Mouse (Mus musculus) MEL (cell line): ENCODE data around the gene Cdkl3. TPM values are rescaled to one million over a fixed set of nuclear protein-coding genes. Genes with fewer than 3 reads are reported as not detected.

ENCODE experiments used
- DNase-seq: peaks from one replicate; pipeline ENCODE4 v3.0.0; 2011; ENCODE audit warnings: low read depth, low spot score
- H3K27ac ChIP-seq: 2 replicates; pipeline ENCODE4 v1.5.1; 2012; ENCODE audit warnings: low read depth, mild to moderate bottlenecking, control low read depth, low read length, moderate library complexity; ENCODE audit not compliant: control insufficient read depth
- H3K27me3 ChIP-seq, 2 experiments: fragments of 150-350 bp in 1 of 2; sonication (generic) in 1 of 2; 2 replicates each; pipeline ENCODE4 v1.6.1; 2012; ENCODE audit warnings: low read length in 2 of 2, mild to moderate bottlenecking in 2 of 2, improper control_type of control experiment in 1 of 2, moderate library complexity in 1 of 2; ENCODE audit not compliant: insufficient read depth in 2 of 2, control insufficient read depth in 1 of 2
- H3K36me3 ChIP-seq, 2 experiments: 2 replicates each; pipeline ENCODE4 v1.6.1; 2012 to 2014; ENCODE audit warnings: low read length in 2 of 2, improper control_type of control experiment in 1 of 2, inconsistent platforms in 1 of 2, mild to moderate bottlenecking in 1 of 2; ENCODE audit not compliant: insufficient read depth in 2 of 2, control insufficient read depth in 1 of 2
- H3K4me1 ChIP-seq, 2 experiments: fragments of 150-350 bp in 1 of 2; sonication (generic) in 1 of 2; 2 replicates each; pipeline ENCODE4 v1.6.1; 2012; ENCODE audit warnings: low read length in 2 of 2, improper control_type of control experiment in 1 of 2, mild to moderate bottlenecking in 1 of 2; ENCODE audit not compliant: insufficient read depth in 2 of 2, control insufficient read depth in 1 of 2
- H3K4me3 ChIP-seq, 2 experiments: fragments of 150-350 bp in 1 of 2; sonication (generic) in 1 of 2; 2 replicates each; pipeline ENCODE4 v1.5.1; 2012; ENCODE audit warnings: low read depth in 2 of 2, low read length in 2 of 2, mild to moderate bottlenecking in 2 of 2, moderate library complexity in 2 of 2, control low read depth in 1 of 2, improper control_type of control experiment in 1 of 2; ENCODE audit not compliant: control insufficient read depth in 1 of 2, insufficient read depth in 1 of 2
- H3K79me2 ChIP-seq: 2 replicates; pipeline ENCODE4 v1.6.1; 2012; ENCODE audit warnings: mild to moderate bottlenecking, low read length, moderate library complexity; ENCODE audit not compliant: control insufficient read depth, poor library complexity, insufficient read depth
- H3K9ac ChIP-seq: 2 replicates; pipeline ENCODE4 v1.6.1; 2012; ENCODE audit warnings: low read depth, mild to moderate bottlenecking, control low read depth, low read length, moderate library complexity; ENCODE audit not compliant: control insufficient read depth, poor library complexity, severe bottlenecking
- H3K9me3 ChIP-seq: fragments of 150-350 bp; sonication (generic); replicated peaks from 2 replicates; pipeline ENCODE4 v1.6.1; 2012; ENCODE audit warnings: mild to moderate bottlenecking, low read length, improper control_type of control experiment, moderate library complexity; ENCODE audit not compliant: insufficient read depth
- CHD1 ChIP-seq: IDR thresholded peaks from 2 replicates; pipeline ENCODE4 v1.6.1; 2012; ENCODE audit warnings: low read depth, mild to moderate bottlenecking, inconsistent platforms, low read length, improper control_type of control experiment
- CTCF ChIP-seq, 3 experiments: IDR thresholded peaks in 2 of 3; conservative IDR thresholded peaks in 1 of 3; 2 replicates each; pipeline ENCODE4 v1.5.1; 2011 to 2012; ENCODE audit warnings: low read length in 3 of 3, low read depth in 2 of 3, mild to moderate bottlenecking in 2 of 3, improper control_type of control experiment in 1 of 3, inconsistent platforms in 1 of 3, mixed read lengths in 1 of 3, moderate library complexity in 1 of 3; ENCODE audit not compliant: control insufficient read depth in 1 of 3, insufficient read depth in 1 of 3, poor library complexity in 1 of 3, severe bottlenecking in 1 of 3
- E2F4 ChIP-seq: IDR thresholded peaks from 2 replicates; pipeline ENCODE4 v1.6.1; 2011; ENCODE audit warnings: low read depth, low read length, improper control_type of control experiment, borderline replicate concordance
- EP300 ChIP-seq, 2 experiments: IDR thresholded peaks; 2 replicates each; pipeline ENCODE4 v1.6.1; 2011; ENCODE audit warnings: improper control_type of control experiment in 2 of 2, low read length in 2 of 2, low read depth in 1 of 2, mild to moderate bottlenecking in 1 of 2
- ETS1 ChIP-seq: IDR thresholded peaks from 2 replicates; pipeline ENCODE4 v1.6.1; 2012; ENCODE audit warnings: low read depth, mild to moderate bottlenecking, inconsistent platforms, low read length, improper control_type of control experiment, moderate library complexity
- GABPA ChIP-seq: IDR thresholded peaks from 2 replicates; pipeline ENCODE4 v1.6.1; 2012; ENCODE audit warnings: low read depth, mild to moderate bottlenecking, inconsistent platforms, low read length, improper control_type of control experiment, moderate library complexity
- GATA1 ChIP-seq: IDR thresholded peaks from 2 replicates; pipeline ENCODE4 v1.6.1; 2011; ENCODE audit warnings: low read depth, low read length, improper control_type of control experiment
- HCFC1 ChIP-seq: IDR thresholded peaks from 2 replicates; pipeline ENCODE4 v1.6.1; 2012; ENCODE audit warnings: low read depth, mild to moderate bottlenecking, inconsistent platforms, low read length, improper control_type of control experiment, moderate library complexity
- JUND ChIP-seq: IDR thresholded peaks from 2 replicates; pipeline ENCODE4 v1.6.1; 2011; ENCODE audit warnings: low read depth, mild to moderate bottlenecking, improper control_type of control experiment, low read length
- KAT2A ChIP-seq: conservative IDR thresholded peaks from 2 replicates; pipeline ENCODE4 v1.6.1; 2012; ENCODE audit warnings: low read depth, low read length, improper control_type of control experiment, inconsistent platforms
- MAX ChIP-seq: IDR thresholded peaks from 2 replicates; pipeline ENCODE4 v1.6.1; 2011; ENCODE audit warnings: low read length, improper control_type of control experiment
- MAZ ChIP-seq: IDR thresholded peaks from 2 replicates; pipeline ENCODE4 v1.6.1; 2012; ENCODE audit warnings: low read depth, mild to moderate bottlenecking, inconsistent platforms, low read length, improper control_type of control experiment
- MEF2A ChIP-seq: IDR thresholded peaks from 2 replicates; pipeline ENCODE4 v1.6.1; 2014; ENCODE audit warnings: low read depth, mild to moderate bottlenecking, inconsistent platforms, low read length, improper control_type of control experiment; ENCODE audit not compliant: poor library complexity, insufficient replicate concordance, severe bottlenecking; ENCODE audit errors: extremely low read depth
- MXI1 ChIP-seq: IDR thresholded peaks from 2 replicates; pipeline ENCODE4 v1.6.1; 2011; ENCODE audit warnings: mild to moderate bottlenecking, low read depth, low read length, improper control_type of control experiment
- MYC ChIP-seq: IDR thresholded peaks from 2 replicates; pipeline ENCODE4 v1.6.1; 2011; ENCODE audit warnings: low read depth, mild to moderate bottlenecking, low read length, improper control_type of control experiment, moderate library complexity
- NRF1 ChIP-seq: IDR thresholded peaks from 2 replicates; pipeline ENCODE4 v1.6.1; 2014; ENCODE audit warnings: low read depth, mild to moderate bottlenecking, inconsistent platforms, low read length, improper control_type of control experiment, moderate library complexity; ENCODE audit not compliant: poor library complexity, insufficient read depth, severe bottlenecking
- POLR2AphosphoS2 ChIP-seq: IDR thresholded peaks from 2 replicates; pipeline ENCODE4 v1.6.1; 2011; ENCODE audit warnings: low read length, improper control_type of control experiment
- SMC3 ChIP-seq: IDR thresholded peaks from 2 replicates; pipeline ENCODE4 v1.6.1; 2011; ENCODE audit warnings: low read depth, low read length, improper control_type of control experiment
- TAL1 ChIP-seq: IDR thresholded peaks from 2 replicates; pipeline ENCODE4 v1.6.1; 2012; ENCODE audit warnings: mild to moderate bottlenecking, inconsistent platforms, low read length, moderate library complexity, mixed read lengths
- USF2 ChIP-seq, 2 experiments: IDR thresholded peaks; 2 replicates each; pipeline ENCODE4 v1.6.1; 2011 to 2012; ENCODE audit warnings: improper control_type of control experiment in 2 of 2, low read length in 2 of 2, borderline replicate concordance in 1 of 2, inconsistent platforms in 1 of 2, low read depth in 1 of 2, mild to moderate bottlenecking in 1 of 2; ENCODE audit not compliant: insufficient read depth in 1 of 2
- ZC3H11A ChIP-seq: IDR thresholded peaks from 2 replicates; pipeline ENCODE4 v1.6.1; 2012; ENCODE audit warnings: low read depth, mild to moderate bottlenecking, inconsistent platforms, low read length, improper control_type of control experiment
- ZMIZ1 ChIP-seq: IDR thresholded peaks from 2 replicates; pipeline ENCODE4 v1.6.1; 2012; ENCODE audit warnings: low read depth, mild to moderate bottlenecking, inconsistent platforms, low read length, improper control_type of control experiment, moderate library complexity
- ZNF384 ChIP-seq: IDR thresholded peaks from 2 replicates; pipeline ENCODE4 v1.6.1; 2012; ENCODE audit warnings: low read depth, mild to moderate bottlenecking, inconsistent platforms, low read length, improper control_type of control experiment
- polyA plus RNA-seq, 2 experiments: library from polyadenylated mRNA; stranded (reverse) in 1 of 2; unstranded in 1 of 2; fragments of >175 nt in 1 of 2; fragments of >200 nt in 1 of 2; gene quantifications; 2 replicates each; pipeline versions ENCODE4 v1.2.1 to v1.2.4; 2012; ENCODE audit warnings: low replicate concordance in 2 of 2, low read depth in 1 of 2; ENCODE audit not compliant: insufficient read length in 2 of 2, insufficient read depth in 1 of 2, missing spikeins in 1 of 2
- total RNA-seq: library from RNA; depleted of rRNA; stranded (reverse); fragments of 300-350 nt; gene quantifications from 2 replicates; pipeline ENCODE4 v1.2.3, GENCODE M21; 2012

Cdkl3 gene
- total and polyA plus RNA-seq, 3 experiments, result 3.7 to 4.9 TPM; not detected in 1

DNA sequence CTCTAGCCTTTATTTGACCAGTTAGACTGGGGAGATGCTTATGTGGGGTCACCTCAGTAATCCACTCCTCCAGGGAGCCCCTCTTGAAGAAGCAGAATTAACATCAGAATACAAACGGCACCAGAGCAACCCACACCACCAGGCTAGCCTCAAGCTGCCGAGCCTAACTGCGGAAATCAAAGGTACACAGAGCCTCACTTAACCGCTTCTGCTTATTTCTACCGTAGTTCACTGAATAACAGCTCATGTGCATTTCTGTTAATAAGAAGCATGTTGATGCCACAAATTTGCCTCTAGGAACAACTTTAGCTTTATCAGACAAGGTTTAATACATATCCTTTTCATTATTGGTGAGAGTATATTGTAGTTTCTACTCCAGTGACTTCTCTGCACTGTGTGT lies 61.8 kb downstream of the Cdkl3 start (continued):
- TF ChIP-seq KAT2A (no peak), ETS1 (0 out of 2 replicates have a peak, but pooled peaks have one; percentile 37), ZMIZ1 (0 out of 2 replicates have a peak, but pooled peaks have one; percentile 61), GATA1 (no peak), EP300 (IDR thresholded peaks at IDR 0.05; ENCODE audit: low read depth in 1 of 2, low read length in 2 of 2) (peak; percentile 12 to 68; a peak in 2 of 4 replicates), GABPA (no peak), SMC3 (peak; percentile 27; the same call in 1 of the 2 replicates), CTCF (IDR thresholded peaks at IDR 0.05 in 2 of 3, conservative IDR thresholded peaks at IDR 0.05 in 1 of 3; ENCODE audit: control insufficient read depth in 1 of 3, insufficient read depth in 1 of 3, low read depth in 2 of 3, low read length in 3 of 3, poor library complexity in 1 of 3, severe bottlenecking in 1 of 3) (no peak), ZNF384 (no peak), TAL1 (no peak)

GRCm38 (mm10) chr11:52071768-52072167 lies 67.7 kb downstream of the Cdkl3 start:
- Histone ChIP-seq H3K27ac (no peak overlapping the region), H3K4me3 (no peak overlapping the region), H3K4me1 (peaks cover 19 to 23% of the 10 kb centered on the region in 2 experiments), H3K9ac (no peak overlapping the region), H3K79me2 (no peaks in the 10 kb centered on the region), H3K36me3 (peaks cover 0 to 13% of the 10 kb centered on the region in 2 experiments; a peak in 2 of 4 replicates), H3K27me3 (no peaks in the 10 kb centered on the region), H3K9me3 (no peaks in the 10 kb centered on the region)
- TF ChIP-seq HCFC1 (no peak), USF2 (IDR thresholded peaks at IDR 0.05; ENCODE audit: borderline replicate concordance in 1 of 2, insufficient read depth in 1 of 2, low read depth in 1 of 2, low read length in 2 of 2) (no peak), ZC3H11A (no peak), GABPA (no peak), KAT2A (no peak), MEF2A (no peak), JUND (no peak), MAZ (no peak), ZMIZ1 (no peak), POLR2AphosphoS2 (no peak), E2F4 (no peak), MAX (no peak), NRF1 (no peak), EP300 (IDR thresholded peaks at IDR 0.05; ENCODE audit: low read depth in 1 of 2, low read length in 2 of 2) (no peak), MYC (no peak), MXI1 (no peak), SMC3 (no peak), CTCF (IDR thresholded peaks at IDR 0.05 in 2 of 3, conservative IDR thresholded peaks at IDR 0.05 in 1 of 3; ENCODE audit: control insufficient read depth in 1 of 3, insufficient read depth in 1 of 3, low read depth in 2 of 3, low read length in 3 of 3, poor library complexity in 1 of 3, severe bottlenecking in 1 of 3) (no peak), CHD1 (no peak)
- DNase-seq, result no peak
